In the genomic region with DNA sequence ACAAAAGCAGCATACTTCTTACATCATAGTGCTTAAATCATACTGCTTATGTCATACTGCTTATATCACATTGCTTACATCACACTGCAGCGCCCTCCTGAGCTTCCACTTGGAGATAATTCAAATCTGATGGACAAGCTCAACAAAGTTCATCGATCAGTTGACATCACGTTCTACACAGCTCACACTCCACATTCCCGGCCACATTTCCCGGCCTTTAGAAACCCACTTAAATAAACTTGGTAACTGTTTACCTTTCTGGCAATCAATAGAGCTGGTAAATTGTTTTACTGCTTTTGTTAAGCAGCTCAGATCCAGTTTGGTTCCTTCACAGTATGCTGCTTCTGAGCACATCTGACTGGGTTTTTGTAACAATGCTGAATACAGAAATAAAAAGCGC, we compare ENCODE assay signal across 27 mouse cellular contexts.
DNase-seq lines count a peak whose midpoint lies in the region; ATAC-seq and TF ChIP-seq lines count a peak whose summit lies in the region.
"Had no signal": no experiment of that assay in that cellular context is flagged by ENCODE, and none has a peak within 500 bp of the region (broad histone marks: within the 10 kb centered on the region; RNA-seq: fewer than 3 reads in every experiment).

No protein-coding gene starts in this region.

- no peaks in the 10 kb centered on the region for H3K9me3 ChIP-seq in liver, embryonic 11.5 days (ENCODE audit: control insufficient read depth, low read length)
- no peaks in the 10 kb centered on the region for H3K9me3 ChIP-seq in liver, embryonic 14.5 days (ENCODE audit: control insufficient read depth, low read length)
- no peaks in the 10 kb centered on the region for H3K9me3 ChIP-seq in liver, postnatal 0 days (ENCODE audit: low read length)
- H3K9me3 ChIP-seq: embryonic facial prominence, embryonic 12.5 days; embryonic facial prominence, embryonic 15.5 days; forebrain, embryonic 15.5 days; G1E; heart, embryonic 12.5 days; heart, embryonic 15.5 days had no signal

- 55% methylated on average over 6 of the region's 6 CpGs for WGBS in liver, embryonic 11.5 days
- 36% methylated on average over 6 of the region's 6 CpGs for WGBS in liver, embryonic 14.5 days (ENCODE audit: insufficient replicate concordance)
- 39% methylated on average over 6 of the region's 6 CpGs for WGBS in liver, postnatal 0 days (ENCODE audit: insufficient replicate concordance)

- H3K4me1 ChIP-seq in liver, embryonic 11.5 days (replicated peaks; ENCODE audit: control insufficient read depth, insufficient read depth, low read length): no peaks in the 10 kb centered on the region
- 0 out of 4 replicates have a peak, but pooled peaks cover 0 to 2% of the 10 kb centered on the region in 2 experiments for H3K4me1 ChIP-seq in liver, embryonic 14.5 days (replicated peaks; ENCODE audit: control insufficient read depth in 2 of 2, insufficient read depth in 2 of 2, low read length in 1 of 2)
- H3K4me1 ChIP-seq in liver, postnatal 0 days (ENCODE audit: insufficient read depth): no peaks in the 10 kb centered on the region
- H3K4me1 ChIP-seq: embryonic facial prominence, embryonic 12.5 days; forebrain, embryonic 15.5 days; heart, embryonic 12.5 days; heart, embryonic 15.5 days had no signal

- TF ChIP-seq CTCF in liver, embryonic 14.5 days (IDR thresholded peaks at IDR 0.05; ENCODE audit: low read depth): no peak
- no peak for TF ChIP-seq CTCF in liver, postnatal 0 days (IDR thresholded peaks at IDR 0.05; ENCODE audit: low read depth)
- TF ChIP-seq CTCF in layer of hippocampus, adult 2 months (conservative IDR thresholded peaks at IDR 0.05): no peak

- H3K9ac ChIP-seq in liver, embryonic 11.5 days (ENCODE audit: low read depth, low read length): no peak overlapping the region
- H3K9ac ChIP-seq in liver, embryonic 14.5 days (replicated peaks): no peak overlapping the region
- H3K9ac ChIP-seq in liver, postnatal 0 days (replicated peaks): no peak overlapping the region
- H3K9ac ChIP-seq: embryonic facial prominence, embryonic 12.5 days; embryonic facial prominence, embryonic 15.5 days; forebrain, embryonic 15.5 days; heart, embryonic 12.5 days; heart, embryonic 15.5 days; hindbrain, embryonic 14.5 days had no signal

- peak; percentile 10 for DNase-seq in liver
- DNase-seq in liver, embryonic 11.5 days (ENCODE audit: low spot score): no peak
- DNase-seq in liver, embryonic 14.5 days (ENCODE audit: low read depth in 3 of 3, low spot score in 3 of 3): peak; percentile 9 to 12 (median 10)
- peak; percentile 27 for DNase-seq in liver, postnatal 0 days
- DNase-seq in layer of hippocampus, adult 2 months (ENCODE audit: low spot score in 2 of 2): no peak
- DNase-seq in cerebellum, adult 11-12 months: no peak
- DNase-seq in spleen, adult 12 weeks (ENCODE audit: low spot score): no peak
- DNase-seq: adrenal gland, postnatal 14 days; B cell, adult 2 months; cerebellum, adult 11 months; cerebellum, adult 8-10 months; cerebellum, postnatal 10 days; cerebellum, postnatal 36 days; gastrocnemius, postnatal 25 days; heart, adult 18-20 months; heart, postnatal 10 days; heart, postnatal 4 days had no signal

- H3K36me3 ChIP-seq in liver, embryonic 11.5 days (ENCODE audit: control insufficient read depth, insufficient read depth, low read length): no peaks in the 10 kb centered on the region
- no peaks in the 10 kb centered on the region for H3K36me3 ChIP-seq in liver, embryonic 14.5 days (replicated peaks; ENCODE audit: control insufficient read depth, insufficient read depth, low read depth)
- H3K36me3 ChIP-seq in liver, postnatal 0 days (replicated peaks; ENCODE audit: insufficient read depth, low read length): no peaks in the 10 kb centered on the region
- H3K36me3 ChIP-seq: embryonic facial prominence, embryonic 12.5 days; embryonic facial prominence, embryonic 15.5 days; forebrain, embryonic 15.5 days; G1E; heart, embryonic 12.5 days; heart, embryonic 15.5 days had no signal

- no peak overlapping the region for H3K4me3 ChIP-seq in liver, embryonic 11.5 days (ENCODE audit: low read depth, low read length)
- H3K4me3 ChIP-seq in liver, embryonic 14.5 days (ENCODE audit: insufficient read depth in 1 of 2, low read depth in 2 of 2, low read length in 2 of 2): no peak overlapping the region
- no peak overlapping the region for H3K4me3 ChIP-seq in liver, postnatal 0 days (ENCODE audit: low read depth, low read length)
- no peak overlapping the region for H3K4me3 ChIP-seq in layer of hippocampus, adult 2 months
- H3K4me3 ChIP-seq: embryonic facial prominence, embryonic 12.5 days; embryonic facial prominence, embryonic 15.5 days; forebrain, embryonic 15.5 days; heart, embryonic 12.5 days; heart, embryonic 15.5 days had no signal

- H3K27ac ChIP-seq in liver, embryonic 11.5 days (ENCODE audit: low read depth, low read length): no peak overlapping the region
- no peak overlapping the region for H3K27ac ChIP-seq in liver, embryonic 14.5 days
- H3K27ac ChIP-seq in liver, postnatal 0 days (ENCODE audit: low read depth): no peak overlapping the region
- no peak overlapping the region for H3K27ac ChIP-seq in layer of hippocampus, adult 2 months
- H3K27ac ChIP-seq: embryonic facial prominence, embryonic 12.5 days; embryonic facial prominence, embryonic 15.5 days; forebrain, embryonic 15.5 days; heart, embryonic 15.5 days; hindbrain, embryonic 14.5 days; hindbrain, postnatal 0 days had no signal

- no peak for TF ChIP-seq EP300 in liver, embryonic 14.5 days (IDR thresholded peaks at IDR 0.05; ENCODE audit: low read depth)
- TF ChIP-seq EP300 in liver, postnatal 0 days (IDR thresholded peaks at IDR 0.05; ENCODE audit: low read depth): no peak

- H3K4me2 ChIP-seq in liver, embryonic 11.5 days: no peak overlapping the region
- no peak overlapping the region for H3K4me2 ChIP-seq in liver, embryonic 14.5 days (ENCODE audit: low read depth)
- no peak overlapping the region for H3K4me2 ChIP-seq in liver, postnatal 0 days (ENCODE audit: low read depth, low read length)
- H3K4me2 ChIP-seq: embryonic facial prominence, embryonic 12.5 days; embryonic facial prominence, embryonic 15.5 days; forebrain, embryonic 15.5 days; heart, embryonic 12.5 days; heart, embryonic 15.5 days; hindbrain, embryonic 14.5 days had no signal

- ATAC-seq in liver, embryonic 11.5 days (replicated peaks; ENCODE audit: low FRiP score): peak; percentile 63
- ATAC-seq in liver, embryonic 14.5 days (ENCODE audit: insufficient read depth): peak; percentile 48; the same call in 1 of the 2 replicates
- peak; percentile 96 for ATAC-seq in liver, postnatal 0 days
- ATAC-seq: forebrain, embryonic 15.5 days; hindbrain, postnatal 0 days; Patski had no signal

- no peaks in the 10 kb centered on the region for H3K27me3 ChIP-seq in liver, embryonic 11.5 days (replicated peaks; ENCODE audit: control insufficient read depth, insufficient read depth, low read length)
- H3K27me3 ChIP-seq in liver, embryonic 14.5 days (ENCODE audit: control insufficient read depth, insufficient read depth, low read length): no peaks in the 10 kb centered on the region
- H3K27me3 ChIP-seq in liver, postnatal 0 days (ENCODE audit: insufficient read depth, low read length): no peaks in the 10 kb centered on the region
- H3K27me3 ChIP-seq: CH12.LX; embryonic facial prominence, embryonic 12.5 days; embryonic facial prominence, embryonic 15.5 days; forebrain, embryonic 15.5 days; heart, embryonic 12.5 days; heart, embryonic 15.5 days; Patski had no signal

Comparison
In these comparisons a context has a peak if more than half of its experiments do, and no peak if none do; other contexts are left out.
1. DNase-seq: peak in liver (single experiment), liver, embryonic 14.5 days (3 of 3) and liver, postnatal 0 days (single experiment); none in liver, embryonic 11.5 days (single experiment), layer of hippocampus, adult 2 months (0 of 2), cerebellum, adult 11-12 months (single experiment) and spleen, adult 12 weeks (single experiment).
2. Peak in every context shown above with its lines, with median percentiles within 50 percentile points of each other: ATAC-seq.